Mouse (Mus musculus) neural tube, embryonic 10.5 days (tissue): ENCODE data around the gene Gprc5b.
A peak's percentile ranks its signal among the peaks of the same experiment; 100 is the strongest.

Experiments
- DNase-seq: peaks from one replicate; pipeline ENCODE4 v3.0.0-alpha.2; 2017; ENCODE audit warnings: low spot score; ENCODE audit errors: extremely low spot score

Gprc5b gene

GRCm38 (mm10) chr7:118990282-118990681, 4.7 kb downstream of the Gprc5b start:
- DNase-seq: no peak

- DNase-seq: no peak
Observed at GRCm38 (mm10) chr7:118989275-118989856, 5.6 kb downstream of the Gprc5b start.

- DNase-seq: no peak
Observed at GRCm38 (mm10) chr7:118986369-118986768, 8.6 kb downstream of the Gprc5b start.

GRCm38 (mm10) chr7:118985786-118986185, 9.2 kb downstream of the Gprc5b start:
- no peak for DNase-seq

GRCm38 (mm10) chr7:118983961-118984360, 11.1 kb downstream of the Gprc5b start:
- no peak for DNase-seq

GRCm38 (mm10) chr7:118982586-118982985, 12.4 kb downstream of the Gprc5b start:
- no peak for DNase-seq

- no peak for DNase-seq
Observed at GRCm38 (mm10) chr7:118981831-118982230, 13.2 kb downstream of the Gprc5b start.

GRCm38 (mm10) chr7:118981346-118981745, 13.7 kb downstream of the Gprc5b start:
- DNase-seq: no peak

GRCm38 (mm10) chr7:118979708-118980107, 15.3 kb downstream of the Gprc5b start:
- no peak for DNase-seq

GRCm38 (mm10) chr7:118979121-118979520, 15.9 kb downstream of the Gprc5b start:
- DNase-seq: no peak

- DNase-seq: no peak
Observed at GRCm38 (mm10) chr7:118977167-118977543, 17.9 kb downstream of the Gprc5b start.

- no peak for DNase-seq
Observed at GRCm38 (mm10) chr7:118976414-118977166, 18.4 kb downstream of the Gprc5b start.

GRCm38 (mm10) chr7:118975837-118976236, 19.2 kb downstream of the Gprc5b start:
- DNase-seq: no peak

GRCm38 (mm10) chr7:118973377-118973776, 21.6 kb downstream of the Gprc5b start:
- no peak for DNase-seq

GRCm38 (mm10) chr7:118972306-118972705, 22.7 kb downstream of the Gprc5b start:
- peak; percentile 40 for DNase-seq

GRCm38 (mm10) chr7:118971499-118971898, 23.5 kb downstream of the Gprc5b start:
- no peak for DNase-seq

- DNase-seq: no peak
Observed at GRCm38 (mm10) chr7:118968870-118969269, 26.1 kb downstream of the Gprc5b start.

GRCm38 (mm10) chr7:118965198-118965597, 29.8 kb downstream of the Gprc5b start:
- no peak for DNase-seq

GRCm38 (mm10) chr7:118964777-118965176, 30.2 kb downstream of the Gprc5b start:
- no peak for DNase-seq

GRCm38 (mm10) chr7:118959209-118959608, 35.8 kb downstream of the Gprc5b start:
- no peak for DNase-seq

- no peak for DNase-seq
Observed at GRCm38 (mm10) chr7:118956616-118957246, 38.3 kb downstream of the Gprc5b start.

- no peak for DNase-seq
Observed at GRCm38 (mm10) chr7:118954968-118955367, 40.0 kb downstream of the Gprc5b start.
